Mouse (Mus musculus) neural tube, embryonic 14.5 days (tissue): ENCODE measurements around the gene Crebbp. TPM values are rescaled to one million over a fixed set of nuclear protein-coding genes. Genes with fewer than 3 reads are reported as not detected.

Experiments used
- ATAC-seq: fragments of 200-750 bp; cut with Nextera tagmentation; 2 replicates; pipeline ENCODE4 v1.8.0; 2017; ENCODE audit warnings: low read depth, mild to moderate bottlenecking, moderate TSS enrichment, moderate library complexity
- H3K27ac ChIP-seq: fragments of 300-500 bp; sonication (generic); 2 replicates; pipeline ENCODE4 v1.5.1; 2014; ENCODE audit warnings: low read depth, mild to moderate bottlenecking, control low read depth, low read length, moderate library complexity, mixed read lengths
- H3K27me3 ChIP-seq: fragments of 300-500 bp; sonication (generic); 2 replicates; pipeline ENCODE4 v1.6.1; 2014; ENCODE audit warnings: low read length; ENCODE audit not compliant: control insufficient read depth, insufficient read depth
- H3K36me3 ChIP-seq: fragments of 300-500 bp; sonication (generic); 2 replicates; pipeline ENCODE4 v1.6.1; 2014; ENCODE audit warnings: low read length, mixed read lengths; ENCODE audit not compliant: control insufficient read depth, insufficient read depth
- H3K4me1 ChIP-seq: fragments of 300-500 bp; sonication (generic); 2 replicates; pipeline ENCODE4 v1.6.1; 2014; ENCODE audit warnings: low read length; ENCODE audit not compliant: control insufficient read depth, insufficient read depth
- H3K4me2 ChIP-seq: fragments of 300-500 bp; sonication (generic); 2 replicates; pipeline ENCODE4 v1.6.1; 2014; ENCODE audit warnings: mild to moderate bottlenecking, low read depth, low read length, control low read depth
- H3K4me3 ChIP-seq: fragments of 300-500 bp; sonication (generic); 2 replicates; pipeline ENCODE4 v1.5.1; 2014; ENCODE audit warnings: low read depth, low read length, control low read depth, mixed read lengths
- H3K9ac ChIP-seq: fragments of 300-500 bp; sonication (generic); replicated peaks from 2 replicates; pipeline ENCODE4 v1.6.1; 2014; ENCODE audit warnings: low read depth, mild to moderate bottlenecking, control low read depth, low read length, mixed read lengths
- H3K9me3 ChIP-seq: fragments of 300-500 bp; sonication (generic); 2 replicates; pipeline ENCODE4 v1.6.1; 2016; ENCODE audit warnings: low read length; ENCODE audit not compliant: control insufficient read depth
- WGBS: fragments of 180-500 bp; shearing (Covaris S2); extraction: QIAGEN DNeasy Blood & Tissue Kit; methylation state at CpG from one replicate; pipeline ENCODE4 v1.1.7; 2014; 5-methylcytosine and 5-hydroxymethylcytosine counted together
- microRNA-seq: library from miRNA; unstranded; fragments of <30 nt; microRNA quantifications from one replicate; pipeline ENCODE4, GENCODE M21; 2016
- polyA plus RNA-seq: library from polyadenylated mRNA; unstranded; fragments of >200 nt; fragmentation: Nextera tagmentation; extraction: Ambion mirVana; gene quantifications from 2 replicates; pipeline ENCODE4 v1.2.1, GENCODE M21; 2014

The Crebbp gene
- polyA plus RNA-seq, 1 experiment from 2014 or later = 55.2 TPM

DNA sequence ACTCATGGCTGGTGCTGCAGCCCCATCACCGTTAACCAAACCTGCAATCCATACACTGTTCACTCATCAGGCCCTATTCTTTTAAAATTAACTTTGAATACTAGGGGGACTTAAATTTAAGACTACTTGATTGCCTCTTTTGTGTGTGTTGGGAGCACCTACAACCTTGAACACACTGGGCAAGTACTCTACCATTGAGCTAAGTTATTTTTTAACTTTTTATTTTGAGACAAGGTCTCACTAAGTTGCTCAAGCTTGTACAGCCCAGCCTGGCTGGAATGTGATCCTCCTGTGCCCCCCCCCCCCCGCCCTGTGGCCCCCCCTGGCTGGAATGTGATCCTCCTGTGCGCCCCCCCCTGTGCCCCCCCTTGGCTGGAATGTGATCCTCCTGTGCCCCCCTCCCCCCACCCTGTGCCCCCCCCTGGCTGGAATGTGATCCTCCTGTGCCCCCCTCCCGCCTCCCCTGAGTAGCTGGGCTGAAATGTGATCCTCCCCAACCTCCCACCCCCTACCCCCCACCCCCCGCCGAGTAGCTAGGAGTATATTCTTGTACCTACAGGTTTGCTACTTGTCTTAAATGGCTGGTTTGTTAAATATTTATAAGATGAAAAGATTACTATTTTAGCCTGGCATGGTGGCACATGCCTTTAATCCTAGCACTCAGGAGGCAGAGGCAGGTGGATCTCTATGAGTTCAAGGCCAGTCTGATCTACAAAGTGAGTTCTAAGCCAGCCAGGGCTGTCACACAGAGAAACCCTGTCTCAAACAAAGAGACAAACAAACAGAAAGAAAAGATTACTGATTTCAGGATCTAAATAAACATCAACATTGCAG is 182.1 kb downstream of the Crebbp start:
- Histone ChIP-seq H3K4me2 (no peak overlapping the region), H3K27me3 (no peaks in the 10 kb centered on the region), H3K36me3 (no peaks in the 10 kb centered on the region; the same call in 1 of the 2 replicates), H3K27ac (no peak overlapping the region), H3K9me3 (no peaks in the 10 kb centered on the region), H3K4me3 (no peak overlapping the region), H3K4me1 (no peaks in the 10 kb centered on the region), H3K9ac (no peak overlapping the region)
- no peak for ATAC-seq
- WGBS = 83% methylated on average over 4 of the region's 6 CpGs

Small RNA genes lying within 50 kb of the gene (microRNA-seq; reads per million reads assigned to microRNA genes)
- not detected for gene Gm23413

Other genes starting within 250 kb of the Crebbp start
- gene Nlrc3, start 237.4 kb downstream of the Crebbp start, polyA plus RNA-seq = 1.0 and 1.5 TPM in 2 replicates
- 38.0 and 38.8 TPM in 2 replicates for gene Slx4, start 210.2 kb downstream of the Crebbp start, polyA plus RNA-seq
- gene Dnase1, start 177.1 kb downstream of the Crebbp start, polyA plus RNA-seq = 7.4 and 8.6 TPM in 2 replicates
- 54.3 TPM in 2 replicates for gene Trap1, start 136.2 kb downstream of the Crebbp start, polyA plus RNA-seq
- gene Adcy9, start 206.5 kb upstream of the Crebbp start, polyA plus RNA-seq = 6.4 and 6.7 TPM in 2 replicates